Mouse (Mus musculus): ENCODE measurements around the gene Xpnpep3. TPM values are rescaled to one million over a fixed set of nuclear protein-coding genes. Genes with fewer than 3 reads are reported as not detected.
A peak's percentile ranks its signal among the peaks of the same experiment; 100 is the strongest.

Xpnpep3 gene
- polyA plus RNA-seq, 1 experiment: 6.3 TPM

DNA sequence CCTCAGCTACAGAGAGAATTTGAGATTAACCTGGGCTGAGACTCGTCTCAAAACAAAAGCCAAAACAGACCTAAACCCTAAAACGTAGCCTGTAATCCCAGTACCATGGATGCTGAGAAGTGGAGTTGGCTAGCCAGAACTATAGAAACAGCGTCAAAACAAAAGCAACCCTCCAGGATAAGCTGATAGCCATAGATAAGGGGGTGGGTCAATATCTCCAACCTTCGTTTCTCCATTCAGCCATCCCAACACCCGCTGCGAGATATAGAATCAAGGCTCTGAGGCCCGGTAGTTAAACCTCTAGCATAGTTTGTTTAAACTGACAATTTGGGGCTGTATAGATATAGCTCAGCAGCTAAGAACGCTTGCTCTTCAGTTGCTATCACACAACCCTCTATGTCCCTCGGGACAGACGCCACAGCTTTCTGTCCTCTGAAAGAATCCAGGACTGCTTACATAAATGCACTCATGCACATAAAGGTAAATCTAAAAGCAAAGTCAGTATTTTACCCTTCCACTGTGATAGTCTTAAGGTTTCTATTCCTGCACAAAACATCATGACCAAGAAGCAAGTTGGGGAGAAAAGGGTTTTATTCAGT, 38.4 kb upstream of the Xpnpep3 start:
- H3ac ChIP-seq (ENCODE audit: control insufficient read depth, insufficient read length): no peak overlapping the region
- no peaks in the 10 kb centered on the region for H3K27me3 ChIP-seq (ENCODE audit: control insufficient read depth, insufficient read depth, insufficient read length)
- H3K79me2 ChIP-seq (ENCODE audit: control insufficient read depth, insufficient read depth): peaks cover 29% of the 10 kb centered on the region
- no peak overlapping the region for H3K4me3 ChIP-seq
- TF ChIP-seq MAX (IDR thresholded peaks at IDR 0.05; ENCODE audit: low read depth) (no peak), MYOD1 (IDR thresholded peaks at IDR 0.05; ENCODE audit: control insufficient read depth in 1 of 3, insufficient read length in 2 of 3, low read depth in 2 of 3) (no peak), USF1 (IDR thresholded peaks at IDR 0.05; ENCODE audit: low read depth) (no peak), SRF (IDR thresholded peaks at IDR 0.05; ENCODE audit: control insufficient read depth, insufficient read length, low read depth) (no peak), POLR2A (IDR thresholded peaks at IDR 0.05; ENCODE audit: insufficient read length, low read depth) (no peak), TCF12 (IDR thresholded peaks at IDR 0.05; ENCODE audit: insufficient read depth, poor library complexity, severe bottlenecking) (no peak), CEBPB (IDR thresholded peaks at IDR 0.05; ENCODE audit: insufficient read depth, poor library complexity, severe bottlenecking) (no peak), E2F4 (IDR thresholded peaks at IDR 0.05; ENCODE audit: insufficient read depth) (no peak), REST (IDR thresholded peaks at IDR 0.05; ENCODE audit: insufficient read depth, insufficient read length) (no peak), MYOG (IDR thresholded peaks at IDR 0.05; ENCODE audit: control insufficient read depth in 1 of 3, insufficient read depth in 1 of 3, insufficient read length in 2 of 3, low read depth in 2 of 3) (no peak), POLR2AphosphoS2 (IDR thresholded peaks at IDR 0.05; ENCODE audit: insufficient read length, low read depth) (no peak), TCF3 (IDR thresholded peaks at IDR 0.05; ENCODE audit: insufficient read length, low read depth) (no peak)
- H3K36me3 ChIP-seq (ENCODE audit: control insufficient read depth, insufficient read depth): peaks cover 37% of the 10 kb centered on the region
- peak overlapping the region; percentile 93 for H3K4me2 ChIP-seq (ENCODE audit: low read depth)

GRCm38 (mm10) chr15:81362501-81362900, 37.4 kb upstream of the Xpnpep3 start:
- Histone ChIP-seq H3ac (ENCODE audit: control insufficient read depth, insufficient read length) (no peak overlapping the region), H3K4me3 (no peak overlapping the region), H3K36me3 (ENCODE audit: control insufficient read depth, insufficient read depth) (peaks cover 47% of the 10 kb centered on the region), H3K27me3 (ENCODE audit: control insufficient read depth, insufficient read depth, insufficient read length) (no peaks in the 10 kb centered on the region), H3K79me2 (ENCODE audit: control insufficient read depth, insufficient read depth) (peaks cover 28% of the 10 kb centered on the region), H3K4me2 (ENCODE audit: low read depth) (no peak overlapping the region)
- TF ChIP-seq POLR2A (IDR thresholded peaks at IDR 0.05; ENCODE audit: insufficient read length, low read depth) (no peak), USF1 (IDR thresholded peaks at IDR 0.05; ENCODE audit: low read depth) (no peak), REST (IDR thresholded peaks at IDR 0.05; ENCODE audit: insufficient read depth, insufficient read length) (no peak), MYOD1 (IDR thresholded peaks at IDR 0.05; ENCODE audit: control insufficient read depth in 1 of 3, insufficient read length in 2 of 3, low read depth in 2 of 3) (no peak), E2F4 (IDR thresholded peaks at IDR 0.05; ENCODE audit: insufficient read depth) (no peak), MYOG (IDR thresholded peaks at IDR 0.05; ENCODE audit: control insufficient read depth in 1 of 3, insufficient read depth in 1 of 3, insufficient read length in 2 of 3, low read depth in 2 of 3) (no peak), CEBPB (IDR thresholded peaks at IDR 0.05; ENCODE audit: insufficient read depth, poor library complexity, severe bottlenecking) (no peak), TCF3 (IDR thresholded peaks at IDR 0.05; ENCODE audit: insufficient read length, low read depth) (no peak), POLR2AphosphoS2 (IDR thresholded peaks at IDR 0.05; ENCODE audit: insufficient read length, low read depth) (no peak), TCF12 (IDR thresholded peaks at IDR 0.05; ENCODE audit: insufficient read depth, poor library complexity, severe bottlenecking) (no peak), MAX (IDR thresholded peaks at IDR 0.05; ENCODE audit: low read depth) (no peak), SRF (IDR thresholded peaks at IDR 0.05; ENCODE audit: control insufficient read depth, insufficient read length, low read depth) (no peak)

GRCm38 (mm10) chr15:81364271-81364670, 35.7 kb upstream of the Xpnpep3 start:
- Histone ChIP-seq H3K4me3 (no peak overlapping the region), H3K27me3 (ENCODE audit: control insufficient read depth, insufficient read depth, insufficient read length) (no peaks in the 10 kb centered on the region), H3K79me2 (ENCODE audit: control insufficient read depth, insufficient read depth) (peaks cover 10% of the 10 kb centered on the region), H3K4me2 (ENCODE audit: low read depth) (no peak overlapping the region), H3K36me3 (ENCODE audit: control insufficient read depth, insufficient read depth) (peaks cover 61% of the 10 kb centered on the region), H3ac (ENCODE audit: control insufficient read depth, insufficient read length) (no peak overlapping the region)
- no peak for TF ChIP-seq POLR2AphosphoS2 (IDR thresholded peaks at IDR 0.05; ENCODE audit: insufficient read length, low read depth)
- no peak for TF ChIP-seq POLR2A (IDR thresholded peaks at IDR 0.05; ENCODE audit: insufficient read length, low read depth)
- TF ChIP-seq TCF3 (IDR thresholded peaks at IDR 0.05; ENCODE audit: insufficient read length, low read depth): no peak
- no peak for TF ChIP-seq E2F4 (IDR thresholded peaks at IDR 0.05; ENCODE audit: insufficient read depth)
- TF ChIP-seq USF1 (IDR thresholded peaks at IDR 0.05; ENCODE audit: low read depth): no peak
- TF ChIP-seq MYOD1 (IDR thresholded peaks at IDR 0.05; ENCODE audit: control insufficient read depth in 1 of 3, insufficient read length in 2 of 3, low read depth in 2 of 3): no peak

DNA sequence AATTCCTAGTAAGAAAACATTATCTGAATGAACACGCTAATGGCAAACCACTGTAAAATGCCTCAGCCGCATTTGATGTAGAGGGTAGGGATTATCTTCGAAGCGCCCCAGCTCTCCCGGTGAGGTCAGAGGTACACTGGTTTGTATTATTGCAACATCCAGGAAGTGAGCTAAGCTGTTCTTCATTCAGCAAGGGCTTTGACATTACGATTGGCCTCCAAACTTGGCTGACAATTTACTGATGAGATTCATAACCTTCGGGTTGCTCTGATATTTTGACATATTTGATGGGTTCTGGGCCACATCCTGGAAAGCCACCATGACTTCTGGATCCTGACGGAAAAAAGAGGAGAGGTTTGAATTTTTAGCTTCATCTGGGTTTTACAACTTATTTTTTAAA, 34.7 kb upstream of the Xpnpep3 start:
- Histone ChIP-seq H3K36me3 (ENCODE audit: control insufficient read depth, insufficient read depth) (peaks cover 70% of the 10 kb centered on the region), H3K79me2 (ENCODE audit: control insufficient read depth, insufficient read depth) (peaks cover under 1% of the 10 kb centered on the region), H3ac (ENCODE audit: control insufficient read depth, insufficient read length) (no peak overlapping the region), H3K27me3 (ENCODE audit: control insufficient read depth, insufficient read depth, insufficient read length) (no peaks in the 10 kb centered on the region), H3K4me3 (no peak overlapping the region), H3K4me2 (ENCODE audit: low read depth) (no peak overlapping the region)
- no peak for TF ChIP-seq MAX (IDR thresholded peaks at IDR 0.05; ENCODE audit: low read depth)

DNA sequence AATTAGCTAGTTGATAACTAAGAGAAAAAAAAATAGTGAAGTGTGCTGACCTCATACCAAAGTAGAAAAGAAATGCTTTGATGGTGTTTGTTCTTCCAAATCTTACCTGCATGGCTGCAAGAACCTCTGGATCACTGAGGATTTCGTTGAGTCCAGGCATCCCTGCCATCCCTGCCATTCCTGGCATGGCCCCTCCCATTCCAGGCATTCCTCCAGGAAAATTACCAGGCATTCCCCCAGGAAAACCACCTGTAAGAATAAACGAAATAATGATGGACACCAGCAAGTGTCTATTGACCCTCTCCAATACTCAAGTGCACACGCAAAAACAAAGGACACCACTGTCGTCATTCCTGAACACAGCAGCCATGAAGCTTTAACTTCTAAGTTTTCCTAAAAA, 33.7 kb upstream of the Xpnpep3 start:
- Histone ChIP-seq H3K36me3 (ENCODE audit: control insufficient read depth, insufficient read depth) (peaks cover 80% of the 10 kb centered on the region), H3K4me2 (ENCODE audit: low read depth) (no peak overlapping the region), H3K4me3 (no peak overlapping the region), H3K27me3 (ENCODE audit: control insufficient read depth, insufficient read depth, insufficient read length) (no peaks in the 10 kb centered on the region), H3ac (ENCODE audit: control insufficient read depth, insufficient read length) (no peak overlapping the region), H3K79me2 (ENCODE audit: control insufficient read depth, insufficient read depth) (no peaks in the 10 kb centered on the region)
- no peak for TF ChIP-seq MYOG (IDR thresholded peaks at IDR 0.05; ENCODE audit: control insufficient read depth in 1 of 3, insufficient read depth in 1 of 3, insufficient read length in 2 of 3, low read depth in 2 of 3)
- TF ChIP-seq MYOD1 (IDR thresholded peaks at IDR 0.05; ENCODE audit: control insufficient read depth in 1 of 3, insufficient read length in 2 of 3, low read depth in 2 of 3): no peak
- no peak for TF ChIP-seq SRF (IDR thresholded peaks at IDR 0.05; ENCODE audit: control insufficient read depth, insufficient read length, low read depth)
- no peak for TF ChIP-seq MAX (IDR thresholded peaks at IDR 0.05; ENCODE audit: low read depth)
- TF ChIP-seq POLR2AphosphoS2 (IDR thresholded peaks at IDR 0.05; ENCODE audit: insufficient read length, low read depth): no peak
- no peak for TF ChIP-seq USF1 (IDR thresholded peaks at IDR 0.05; ENCODE audit: low read depth)
- TF ChIP-seq TCF3 (IDR thresholded peaks at IDR 0.05; ENCODE audit: insufficient read length, low read depth): no peak
- no peak for TF ChIP-seq TCF12 (IDR thresholded peaks at IDR 0.05; ENCODE audit: insufficient read depth, poor library complexity, severe bottlenecking)
- TF ChIP-seq E2F4 (IDR thresholded peaks at IDR 0.05; ENCODE audit: insufficient read depth): no peak
- no peak for TF ChIP-seq REST (IDR thresholded peaks at IDR 0.05; ENCODE audit: insufficient read depth, insufficient read length)
- no peak for TF ChIP-seq POLR2A (IDR thresholded peaks at IDR 0.05; ENCODE audit: insufficient read length, low read depth)
- no peak for TF ChIP-seq CEBPB (IDR thresholded peaks at IDR 0.05; ENCODE audit: insufficient read depth, poor library complexity, severe bottlenecking)

Measured in myocyte (in vitro differentiated cells).